Mouse (Mus musculus) ES-E14 (cell line): ENCODE measurements at regions not wholly inside any gene's neighbourhood (a gene's known extent, or its start where the extent isn't known, plus 50 kb on each side); places are given as distances from the start of the nearest gene placed in this dataset.

ENCODE experiments used
- HCFC1 ChIP-seq: IDR thresholded peaks from 2 replicates; pipeline ENCODE4 v1.6.1; 2012; ENCODE audit warnings: low read length, inconsistent platforms, borderline replicate concordance; ENCODE audit not compliant: insufficient read depth
- MAFK ChIP-seq: IDR thresholded peaks from 2 replicates; pipeline ENCODE4 v1.6.1; 2014; ENCODE audit warnings: mild to moderate bottlenecking, low read depth, low read length, inconsistent platforms; ENCODE audit not compliant: insufficient read depth

GRCm38 (mm10) chr16:51664325-51664724 is 366.7 kb upstream of the Cblb start:
- TF ChIP-seq HCFC1 (no peak), MAFK (no peak)
